Mouse (Mus musculus) neural tube, embryonic 13.5 days (tissue): ENCODE measurements around the gene Txnrd1. TPM values are rescaled to one million over a fixed set of nuclear protein-coding genes. Genes with fewer than 3 reads are reported as not detected.

Experiments
- ATAC-seq: fragments of 200-750 bp; cut with Nextera tagmentation; 2 replicates; pipeline ENCODE4 v1.8.0; 2017; ENCODE audit warnings: low read depth, mild to moderate bottlenecking, moderate TSS enrichment, moderate library complexity
- H3K27ac ChIP-seq: fragments of 300-500 bp; sonication (generic); replicated peaks from 2 replicates; pipeline ENCODE4 v1.5.1; 2015; ENCODE audit warnings: moderate library complexity, mild to moderate bottlenecking, inconsistent platforms
- H3K27me3 ChIP-seq: fragments of 300-500 bp; sonication (generic); 2 replicates; pipeline ENCODE4 v1.6.1; 2015; ENCODE audit warnings: mild to moderate bottlenecking, inconsistent platforms
- H3K36me3 ChIP-seq: fragments of 300-500 bp; sonication (generic); 2 replicates; pipeline ENCODE4 v1.6.1; 2015; ENCODE audit warnings: mild to moderate bottlenecking, inconsistent platforms
- H3K4me1 ChIP-seq: fragments of 300-500 bp; sonication (generic); replicated peaks from 2 replicates; pipeline ENCODE4 v1.6.1; 2015; ENCODE audit warnings: inconsistent platforms
- H3K4me2 ChIP-seq: fragments of 300-500 bp; sonication (generic); 2 replicates; pipeline ENCODE4 v1.6.1; 2015; ENCODE audit warnings: inconsistent platforms, mild to moderate bottlenecking, moderate library complexity
- H3K4me3 ChIP-seq: fragments of 300-500 bp; sonication (generic); 2 replicates; pipeline ENCODE4 v1.5.1; 2015; ENCODE audit warnings: mild to moderate bottlenecking, inconsistent platforms
- H3K9ac ChIP-seq: fragments of 300-500 bp; sonication (generic); 2 replicates; pipeline ENCODE4 v1.6.1; 2015; ENCODE audit warnings: moderate library complexity, mild to moderate bottlenecking, inconsistent platforms
- H3K9me3 ChIP-seq: fragments of 300-500 bp; sonication (generic); 2 replicates; pipeline ENCODE4 v1.6.1; 2016; ENCODE audit warnings: inconsistent platforms
- WGBS: fragments of 180-500 bp; shearing (Covaris S2); methylation state at CpG from one replicate; pipeline ENCODE4 v1.1.7; 2015; 5-methylcytosine and 5-hydroxymethylcytosine counted together
- polyA plus RNA-seq: library from polyadenylated mRNA; unstranded; fragments of >200 nt; fragmentation: Nextera tagmentation; extraction: Ambion mirVana; gene quantifications from 2 replicates; pipeline ENCODE4 v1.2.1, GENCODE M21; 2015

Txnrd1 gene
- 112 and 124 TPM in 2 replicates for polyA plus RNA-seq

DNA sequence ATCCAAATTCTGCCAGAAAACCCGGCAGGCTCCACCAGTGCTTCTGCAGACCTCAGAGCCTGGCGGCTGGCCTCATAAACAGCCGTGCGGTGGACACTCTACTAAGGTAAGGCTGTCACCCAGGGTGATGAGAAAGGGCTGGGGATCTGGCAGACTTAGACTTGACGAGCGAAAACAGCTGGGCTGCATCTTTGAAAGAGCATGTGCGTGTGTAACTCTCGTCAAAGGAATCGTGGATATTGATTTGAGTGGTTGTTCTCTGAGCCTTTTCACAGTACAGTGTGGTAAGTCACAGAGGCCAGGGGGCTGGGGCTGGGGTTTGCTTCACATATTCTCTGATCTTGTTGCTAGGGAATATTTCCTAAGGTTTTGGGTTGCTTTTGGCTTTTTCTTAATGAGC lies at the start of gene Txnrd1:
Gene Txnrd1 (plus strand): TSS at position 26 of the 400 bp plus-strand sequence.
- Histone ChIP-seq H3K27ac (no peak within 1 kb of the TSS), H3K4me3 (no peak within 1 kb of the TSS), H3K36me3 (no peaks in the 10 kb centered on the region), H3K4me2 (no peak within 1 kb of the TSS), H3K9ac (no peak within 1 kb of the TSS), H3K27me3 (no peaks in the 10 kb centered on the region), H3K4me1 (no peaks in the 10 kb centered on the region), H3K9me3 (0 out of 2 replicates have a peak, but pooled peaks cover 3% of the 10 kb centered on the region)
- 73% methylated on average over 9 of the region's 9 CpGs for WGBS
- no peak for ATAC-seq

DNA sequence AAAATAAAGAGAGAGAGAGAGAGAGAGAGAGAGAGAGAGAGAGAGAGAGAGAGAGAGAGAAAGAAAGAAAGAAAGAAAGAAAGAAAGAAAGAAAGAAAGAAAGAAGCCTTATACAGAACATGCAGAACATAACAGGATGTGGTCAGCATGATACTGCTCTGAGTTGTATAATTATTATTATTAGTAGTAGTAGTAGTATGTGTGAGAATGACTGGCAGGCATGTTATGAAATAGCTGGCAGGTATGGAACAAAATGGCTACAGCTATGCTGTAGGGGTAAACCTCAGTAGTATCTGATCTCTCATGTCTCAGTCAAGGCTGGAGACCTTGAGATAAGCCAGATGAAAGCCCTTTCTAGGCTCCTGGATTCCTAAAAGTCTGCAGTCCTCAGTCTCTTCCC lies 44.6 kb upstream of the Txnrd1 start:
- no peak for ATAC-seq
- Histone ChIP-seq H3K27me3 (no peaks in the 10 kb centered on the region), H3K9me3 (no peaks in the 10 kb centered on the region), H3K27ac (no peak overlapping the region), H3K9ac (no peak overlapping the region), H3K4me1 (no peaks in the 10 kb centered on the region), H3K4me2 (no peak overlapping the region), H3K4me3 (no peak overlapping the region), H3K36me3 (no peaks in the 10 kb centered on the region)

DNA sequence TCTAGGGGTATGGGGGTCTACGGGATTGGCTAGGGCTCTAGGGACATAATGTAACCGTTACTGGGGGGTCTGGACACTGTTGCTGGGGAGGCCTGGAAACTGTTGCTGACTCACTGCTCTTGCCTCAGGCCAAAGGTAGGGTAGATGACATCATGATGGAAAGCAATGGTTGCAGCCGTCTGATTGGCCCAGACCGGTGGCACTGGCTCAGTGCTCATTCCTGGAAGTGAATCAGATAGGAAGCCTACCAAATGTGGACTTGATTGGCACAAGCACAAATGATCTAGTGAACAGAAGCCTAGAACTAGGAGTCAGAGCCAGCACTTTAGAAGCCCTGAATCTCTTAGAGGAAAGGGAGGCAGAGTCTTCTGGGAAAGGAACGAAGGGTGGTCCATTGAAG lies 43.2 kb upstream of the Txnrd1 start:
- H3K9ac ChIP-seq: no peak overlapping the region
- no peak overlapping the region for H3K27ac ChIP-seq
- ATAC-seq: no peak
- H3K4me3 ChIP-seq: no peak overlapping the region
- H3K27me3 ChIP-seq: no peaks in the 10 kb centered on the region
- H3K9me3 ChIP-seq: no peaks in the 10 kb centered on the region
- 87% methylated on average over 5 of the region's 5 CpGs for WGBS
- no peak overlapping the region for H3K4me2 ChIP-seq
- H3K4me1 ChIP-seq: peaks cover 6% of the 10 kb centered on the region
- no peaks in the 10 kb centered on the region for H3K36me3 ChIP-seq

DNA sequence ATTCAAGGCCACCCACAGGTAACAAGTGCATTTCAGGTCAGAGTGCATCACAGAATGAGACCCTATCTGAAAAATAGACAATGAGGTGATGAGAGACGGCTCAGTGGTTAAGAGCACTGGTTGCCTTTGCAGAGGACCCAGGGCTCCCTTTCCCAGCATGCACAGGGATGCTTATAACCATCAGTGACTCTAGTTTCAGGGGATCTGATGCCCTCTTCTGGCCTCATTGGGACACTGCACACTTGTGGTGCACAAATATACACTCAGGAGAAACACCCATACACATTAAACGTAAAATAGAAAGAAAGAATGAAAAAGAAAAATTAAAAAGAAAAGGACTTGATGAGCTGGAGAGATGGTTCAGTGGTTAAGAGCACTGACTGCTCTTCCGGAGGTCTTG lies 42.0 kb upstream of the Txnrd1 start:
- H3K27ac ChIP-seq: no peak overlapping the region
- H3K36me3 ChIP-seq: no peaks in the 10 kb centered on the region
- WGBS: 97% methylated on average over 3 of the region's 3 CpGs
- H3K27me3 ChIP-seq: no peaks in the 10 kb centered on the region
- ATAC-seq: no peak
- H3K4me3 ChIP-seq: no peak overlapping the region
- no peaks in the 10 kb centered on the region for H3K9me3 ChIP-seq
- H3K9ac ChIP-seq: no peak overlapping the region
- no peak overlapping the region for H3K4me2 ChIP-seq
- H3K4me1 ChIP-seq: peaks cover 7% of the 10 kb centered on the region

DNA sequence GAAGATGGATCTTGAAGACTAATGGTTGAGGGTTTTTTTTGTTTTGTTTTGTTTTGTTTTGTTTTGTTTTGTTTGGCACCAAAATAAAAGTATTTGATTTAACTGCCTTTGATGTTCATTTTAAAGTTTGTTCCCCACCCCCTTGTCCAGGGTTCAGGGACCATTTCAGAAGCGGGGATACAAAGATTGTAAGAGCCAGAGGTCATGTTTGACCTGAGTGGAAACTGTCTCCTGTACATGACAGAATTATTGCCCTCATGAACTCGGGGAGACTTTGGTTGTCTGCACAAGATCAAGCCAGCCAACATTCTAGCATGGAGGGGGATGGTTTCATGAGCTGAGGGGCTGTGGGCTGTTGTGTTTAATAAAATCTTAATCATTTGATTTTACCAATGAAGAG lies 41.4 kb upstream of the Txnrd1 start:
- no peaks in the 10 kb centered on the region for H3K36me3 ChIP-seq
- 64% methylated on average over 2 of the region's 2 CpGs for WGBS
- H3K9ac ChIP-seq: no peak overlapping the region
- H3K4me1 ChIP-seq: peaks cover 7% of the 10 kb centered on the region
- no peak overlapping the region for H3K27ac ChIP-seq
- no peaks in the 10 kb centered on the region; the same call in 1 of the 2 replicates for H3K27me3 ChIP-seq
- H3K4me2 ChIP-seq: no peak overlapping the region
- no peak for ATAC-seq
- no peaks in the 10 kb centered on the region for H3K9me3 ChIP-seq
- H3K4me3 ChIP-seq: no peak overlapping the region

DNA sequence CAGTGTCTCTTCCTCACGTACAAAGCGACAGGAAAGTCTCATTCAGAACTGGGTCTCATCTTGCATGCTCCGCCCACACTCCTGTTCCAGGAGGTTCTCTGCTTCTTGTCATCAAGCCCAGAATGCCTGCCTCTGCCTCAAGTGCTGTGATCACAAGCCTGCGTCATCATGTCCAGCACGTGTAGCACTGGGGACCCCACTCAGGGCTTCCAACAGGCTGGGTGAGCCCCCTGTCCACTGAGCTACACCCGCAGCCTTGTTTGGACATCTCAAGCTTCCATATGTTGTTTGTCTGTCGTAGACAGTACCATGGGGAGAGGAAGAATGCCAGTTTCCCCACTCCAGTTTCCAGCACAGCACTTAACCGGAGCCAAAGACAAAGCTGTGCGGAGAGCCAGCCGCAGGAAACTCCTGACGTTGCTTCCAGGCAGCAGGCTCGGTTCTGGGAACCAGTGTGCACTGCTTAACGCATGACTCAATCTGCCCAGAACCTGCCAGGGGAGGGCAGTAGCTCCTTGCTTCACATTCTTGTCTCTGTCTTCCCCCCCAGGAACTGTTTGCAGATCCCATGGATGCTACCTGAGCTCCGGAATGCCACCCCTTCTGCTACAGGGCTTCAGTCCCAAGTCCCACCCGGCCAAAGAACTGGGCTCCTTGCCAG lies 38.5 kb upstream of the Txnrd1 start:
- peak; percentile 59; the same call in 1 of the 2 replicates for ATAC-seq
- H3K27ac ChIP-seq: no peak overlapping the region
- peak overlapping the region; percentile 28 for H3K4me2 ChIP-seq
- H3K4me1 ChIP-seq: peaks cover 7% of the 10 kb centered on the region
- no peaks in the 10 kb centered on the region for H3K36me3 ChIP-seq
- no peaks in the 10 kb centered on the region; the same call in 1 of the 2 replicates for H3K27me3 ChIP-seq
- WGBS: 45% methylated on average over 15 of the region's 15 CpGs
- H3K4me3 ChIP-seq: no peak overlapping the region
- no peak overlapping the region for H3K9ac ChIP-seq
- H3K9me3 ChIP-seq: no peaks in the 10 kb centered on the region

DNA sequence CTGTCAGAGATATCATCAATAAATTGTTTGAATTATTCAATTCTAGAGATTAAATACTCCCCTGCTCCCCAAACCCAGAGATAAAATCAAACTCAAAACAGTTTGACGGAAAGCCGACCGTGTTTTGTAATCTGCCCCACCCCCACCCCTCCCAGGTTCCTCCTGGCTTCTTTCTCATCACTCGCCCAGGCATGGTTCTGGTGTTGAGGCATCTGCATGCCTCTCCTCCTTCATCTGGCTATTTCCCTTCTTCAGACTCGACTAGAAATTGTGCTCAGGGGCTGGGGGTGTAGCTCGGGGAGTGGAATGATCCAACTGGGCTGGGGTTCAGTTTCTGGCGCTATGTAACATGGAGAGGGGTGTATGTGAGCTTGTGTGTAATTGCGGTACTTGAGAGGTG lies 38.0 kb upstream of the Txnrd1 start:
- Histone ChIP-seq H3K9me3 (no peaks in the 10 kb centered on the region), H3K4me2 (peak overlapping the region; percentile 28), H3K36me3 (no peaks in the 10 kb centered on the region), H3K27me3 (no peaks in the 10 kb centered on the region; the same call in 1 of the 2 replicates), H3K4me1 (peaks cover 7% of the 10 kb centered on the region), H3K4me3 (no peak overlapping the region), H3K9ac (no peak overlapping the region), H3K27ac (no peak overlapping the region)
- WGBS: 60% methylated on average over 8 of the region's 8 CpGs
- no peak for ATAC-seq

DNA sequence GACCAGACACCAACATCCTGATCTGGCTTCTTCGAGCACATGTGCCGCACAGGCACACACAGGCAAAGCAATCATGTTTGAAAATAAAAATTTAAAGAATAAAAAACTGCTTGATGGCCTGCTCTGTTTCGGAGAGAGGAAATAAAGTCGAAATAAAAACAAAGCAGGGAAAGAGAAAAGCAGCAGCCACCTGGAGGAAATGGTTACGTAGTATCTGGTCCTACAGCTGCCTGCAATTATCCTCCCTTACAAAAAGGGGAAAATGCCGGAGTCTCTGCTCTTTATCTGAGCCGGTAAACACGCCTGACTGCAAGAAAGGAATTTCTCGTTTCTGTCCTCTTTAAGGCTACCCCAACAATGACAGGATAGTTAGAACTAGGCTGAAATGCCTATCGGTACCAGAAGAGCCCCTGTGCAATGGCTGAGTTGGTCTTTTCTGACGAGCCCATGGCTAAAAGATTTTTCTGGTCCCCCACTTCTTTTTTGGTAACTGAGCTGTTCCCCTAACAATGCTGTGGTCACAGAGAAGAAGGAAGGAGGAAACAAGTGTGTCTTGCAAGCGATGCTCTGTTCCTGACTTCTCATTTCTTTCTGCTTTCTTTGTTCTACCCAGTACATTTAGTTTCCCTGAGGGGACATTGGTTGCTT lies 37.2 kb upstream of the Txnrd1 start:
- 43% methylated on average over 12 of the region's 12 CpGs for WGBS
- Histone ChIP-seq H3K9ac (no peak overlapping the region), H3K36me3 (no peaks in the 10 kb centered on the region), H3K27me3 (no peaks in the 10 kb centered on the region; the same call in 1 of the 2 replicates), H3K4me2 (no peak overlapping the region), H3K4me1 (peaks cover 7% of the 10 kb centered on the region), H3K4me3 (no peak overlapping the region), H3K9me3 (no peaks in the 10 kb centered on the region), H3K27ac (no peak overlapping the region)
- no peak for ATAC-seq

DNA sequence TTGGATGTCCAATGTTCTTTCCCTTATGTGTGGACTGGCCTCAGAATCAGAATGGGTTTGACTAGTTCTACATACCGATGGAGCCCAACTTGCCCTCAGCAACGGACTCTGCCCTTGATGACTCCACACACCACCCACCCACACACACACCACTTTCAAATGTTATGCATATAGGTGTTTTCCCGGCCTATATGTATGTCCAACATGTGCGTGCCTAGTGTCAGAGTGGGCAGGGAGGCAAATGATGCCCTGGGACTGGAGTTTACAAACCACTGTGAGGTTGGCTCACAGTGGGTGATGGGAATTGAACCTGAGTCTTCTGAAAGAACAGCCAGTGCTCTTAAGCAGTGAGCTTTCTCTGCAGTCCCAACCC lies 36.6 kb upstream of the Txnrd1 start:
- WGBS: 92% methylated on average over 4 of the region's 4 CpGs
- H3K27ac ChIP-seq: no peak overlapping the region
- H3K4me1 ChIP-seq: peaks cover 7% of the 10 kb centered on the region
- H3K4me3 ChIP-seq: no peak overlapping the region
- H3K4me2 ChIP-seq: no peak overlapping the region
- no peaks in the 10 kb centered on the region for H3K36me3 ChIP-seq
- no peak overlapping the region for H3K9ac ChIP-seq
- H3K27me3 ChIP-seq: no peaks in the 10 kb centered on the region; the same call in 1 of the 2 replicates
- no peak for ATAC-seq
- H3K9me3 ChIP-seq: no peaks in the 10 kb centered on the region

DNA sequence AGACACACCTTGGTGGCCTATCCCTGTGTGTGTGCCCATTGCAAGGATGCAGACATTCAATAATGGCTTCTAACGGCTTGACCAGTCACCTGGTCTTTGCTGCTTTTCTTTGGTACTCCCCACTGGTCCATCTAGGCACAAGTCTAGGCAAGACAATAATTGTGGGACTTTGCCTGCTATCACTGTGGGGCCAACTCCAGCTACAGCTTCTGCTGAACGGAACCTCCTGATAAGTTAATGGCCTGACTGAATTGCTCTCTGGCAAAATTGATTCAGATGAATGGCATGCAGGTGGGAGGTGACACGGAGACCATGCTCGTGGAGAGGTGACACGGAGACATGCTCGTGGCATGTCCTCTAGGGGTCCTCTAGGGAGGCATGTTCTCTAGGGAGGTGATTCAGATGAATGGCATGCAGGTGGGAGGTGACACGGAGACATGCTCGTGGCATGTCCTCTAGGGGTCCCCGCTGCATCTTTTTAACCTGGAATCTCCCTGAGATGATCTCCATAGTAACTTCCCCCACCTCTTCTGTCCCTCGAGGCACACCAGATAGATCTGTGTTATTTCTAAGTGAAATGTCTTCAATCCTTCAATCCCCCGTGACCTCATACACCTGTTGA lies 35.3 kb upstream of the Txnrd1 start:
- Histone ChIP-seq H3K27ac (no peak overlapping the region), H3K36me3 (no peaks in the 10 kb centered on the region), H3K4me3 (no peak overlapping the region), H3K9ac (no peak overlapping the region), H3K4me1 (peaks cover 7% of the 10 kb centered on the region), H3K4me2 (no peak overlapping the region), H3K9me3 (no peaks in the 10 kb centered on the region), H3K27me3 (no peaks in the 10 kb centered on the region; the same call in 1 of the 2 replicates)
- ATAC-seq: no peak
- 63% methylated on average over 11 of the region's 11 CpGs for WGBS

DNA sequence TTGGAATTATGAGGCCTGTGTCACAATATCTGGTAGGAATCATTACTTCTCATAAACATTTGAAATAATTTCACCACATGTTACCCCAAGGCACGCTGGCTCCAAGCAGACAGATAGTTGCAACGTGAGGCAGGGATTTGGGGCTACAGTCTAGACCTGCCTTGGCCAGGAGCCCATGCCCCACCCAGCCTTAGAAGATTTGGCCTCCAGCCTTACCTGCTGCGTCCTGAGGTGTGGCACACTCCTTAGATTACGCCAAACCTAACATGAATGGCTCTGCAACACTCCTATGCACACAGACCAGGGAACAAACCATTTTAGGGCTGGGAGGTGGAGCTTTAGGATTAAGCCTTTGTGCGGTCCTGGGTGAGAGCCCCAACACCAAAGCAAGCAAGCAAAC lies 33.7 kb upstream of the Txnrd1 start:
- 79% methylated on average over 5 of the region's 5 CpGs for WGBS
- H3K4me2 ChIP-seq: no peak overlapping the region
- ATAC-seq: no peak

DNA sequence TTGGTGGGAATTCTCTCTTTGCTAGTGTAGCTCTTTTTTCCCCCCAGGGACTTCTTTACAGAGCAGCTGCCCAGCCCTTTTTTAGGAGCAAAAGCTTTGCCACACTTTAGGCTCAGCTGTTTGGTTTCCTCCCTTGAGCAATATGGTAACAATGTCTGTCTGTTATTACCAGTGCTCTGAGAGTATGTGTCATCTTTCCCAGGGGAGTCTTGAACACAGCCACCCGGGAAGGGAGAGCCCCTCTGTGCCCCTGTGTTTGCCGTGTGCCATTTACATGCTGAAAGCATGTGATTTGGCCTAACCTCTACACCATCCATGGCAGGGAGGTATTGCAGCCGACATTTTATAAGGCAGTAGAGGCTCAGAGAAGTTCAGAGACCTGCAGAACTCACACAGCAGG lies 29.4 kb upstream of the Txnrd1 start:
- H3K9ac ChIP-seq: no peak overlapping the region
- no peak overlapping the region for H3K4me3 ChIP-seq
- no peak for ATAC-seq
- no peak overlapping the region for H3K27ac ChIP-seq
- H3K27me3 ChIP-seq: no peaks in the 10 kb centered on the region
- H3K9me3 ChIP-seq: no peaks in the 10 kb centered on the region
- H3K36me3 ChIP-seq: no peaks in the 10 kb centered on the region
- H3K4me1 ChIP-seq: peaks cover 8% of the 10 kb centered on the region; the same call in 1 of the 2 replicates
- no peak overlapping the region for H3K4me2 ChIP-seq
- WGBS: 48% methylated on average over 3 of the region's 3 CpGs

More for the DNA sequence above, 33.7 kb upstream of the Txnrd1 start:
- H3K27ac ChIP-seq: no peak overlapping the region
- H3K4me1 ChIP-seq: peaks cover 5% of the 10 kb centered on the region
- no peak overlapping the region for H3K9ac ChIP-seq
- no peaks in the 10 kb centered on the region for H3K9me3 ChIP-seq
- H3K27me3 ChIP-seq: no peaks in the 10 kb centered on the region; the same call in 1 of the 2 replicates
- H3K4me3 ChIP-seq: no peak overlapping the region
- no peaks in the 10 kb centered on the region for H3K36me3 ChIP-seq
